Mouse (Mus musculus): ENCODE measurements around the gene Gdf2. TPM values are rescaled to one million over a fixed set of nuclear protein-coding genes. Genes with fewer than 3 reads are reported as not detected.
A peak's percentile ranks its signal among the peaks of the same experiment; 100 is the strongest.

Gdf2 gene
- polyA plus RNA-seq, 1 experiment from 2014 or later: not detected

DNA sequence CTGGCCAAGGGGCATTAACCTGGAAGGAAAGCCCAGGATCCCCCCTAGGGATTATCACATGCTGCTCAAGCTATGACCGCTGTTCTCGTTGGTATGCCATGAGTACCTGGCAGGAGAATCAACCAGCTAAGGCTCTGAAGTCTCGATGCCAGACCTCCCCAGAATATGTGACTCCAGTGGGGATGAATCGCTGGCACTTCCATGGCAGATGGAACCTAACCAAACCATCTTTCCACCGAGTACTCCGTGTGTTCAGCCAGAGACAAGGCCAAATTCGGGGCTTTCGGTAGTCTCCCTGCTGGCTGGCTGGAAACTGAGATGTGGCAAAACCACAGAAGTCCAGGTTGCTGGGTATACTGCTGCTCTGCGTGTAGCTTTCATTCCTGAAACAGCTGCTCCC, 26.6 kb upstream of the Gdf2 start:
- DNase-seq (ENCODE audit: low spot score) (no peak), ATAC-seq (replicated peaks; ENCODE audit: insufficient number of reproducible peaks, low FRiP score, low TSS enrichment, low read depth) (no peak)
- Histone ChIP-seq H3K4me1 (ENCODE audit: control insufficient read depth, insufficient read depth, low read length) (no peaks in the 10 kb centered on the region), H3K9me3 (replicated peaks; ENCODE audit: control insufficient read depth, low read length) (no peaks in the 10 kb centered on the region), H3K9ac (replicated peaks; ENCODE audit: low read length) (no peak overlapping the region), H3K4me3 (ENCODE audit: low read depth, low read length) (no peak overlapping the region), H3K4me2 (ENCODE audit: low read depth, low read length) (no peak overlapping the region), H3K27ac (replicated peaks; ENCODE audit: low read depth, low read length) (no peak overlapping the region), H3K27me3 (ENCODE audit: control insufficient read depth, insufficient read depth, low read length) (no peaks in the 10 kb centered on the region), H3K36me3 (replicated peaks; ENCODE audit: control insufficient read depth, insufficient read depth, low read depth, low read length) (no peaks in the 10 kb centered on the region)
- 87% methylated on average over 9 of the region's 9 CpGs for WGBS

DNA sequence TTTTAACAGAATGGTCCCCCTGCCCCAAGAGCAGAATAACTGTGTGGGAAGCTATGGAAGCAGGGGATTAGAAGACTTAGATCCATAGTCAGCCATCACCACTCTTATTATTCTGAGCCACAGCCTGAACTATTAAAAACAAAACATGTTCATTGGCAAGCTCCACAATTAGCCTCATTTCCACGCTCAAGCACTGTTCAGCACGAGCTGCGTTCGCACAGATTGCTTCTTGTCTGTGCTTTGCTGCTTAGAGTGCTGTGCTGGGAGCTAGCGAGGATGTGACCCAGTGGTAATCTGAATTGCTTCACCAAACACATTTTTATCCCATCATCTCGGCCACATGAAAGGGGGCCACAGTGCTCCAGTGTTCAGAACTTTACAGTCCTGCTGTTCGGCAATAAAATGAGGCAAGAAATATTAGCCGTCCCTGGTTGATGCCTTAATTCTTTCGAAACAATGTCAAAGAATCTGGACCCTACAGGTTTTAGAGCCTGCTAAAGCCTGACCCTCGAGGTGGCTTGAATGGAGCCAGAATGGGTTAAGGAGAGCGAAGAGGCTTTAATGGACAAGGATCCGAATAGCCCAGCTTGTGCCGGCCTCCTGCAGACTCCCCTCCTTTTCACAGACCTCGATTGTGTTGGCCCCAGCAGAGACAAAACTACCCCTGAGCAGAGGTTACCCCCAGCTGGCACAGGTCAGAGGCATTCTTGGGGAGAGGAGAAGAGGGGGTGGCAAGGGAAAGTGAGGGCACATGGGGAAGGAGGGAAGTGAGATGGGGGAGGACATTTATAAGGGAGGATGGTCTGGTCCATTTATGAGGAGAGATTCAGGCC, 19.9 kb upstream of the Gdf2 start:
- no peaks in the 10 kb centered on the region for H3K9me3 ChIP-seq (replicated peaks; ENCODE audit: control insufficient read depth, low read length)
- ATAC-seq (replicated peaks; ENCODE audit: insufficient number of reproducible peaks, low FRiP score, low TSS enrichment, low read depth) (no peak), DNase-seq (ENCODE audit: low spot score) (no peak)
- H3K27ac ChIP-seq (replicated peaks; ENCODE audit: low read depth, low read length): no peak overlapping the region
- H3K4me3 ChIP-seq (ENCODE audit: low read depth, low read length): no peak overlapping the region
- no peak overlapping the region for H3K4me2 ChIP-seq (ENCODE audit: low read depth, low read length)
- no peak overlapping the region for H3K9ac ChIP-seq (replicated peaks; ENCODE audit: low read length)
- H3K36me3 ChIP-seq (replicated peaks; ENCODE audit: control insufficient read depth, insufficient read depth, low read depth, low read length): no peaks in the 10 kb centered on the region
- H3K27me3 ChIP-seq (ENCODE audit: control insufficient read depth, insufficient read depth, low read length): peaks cover 35% of the 10 kb centered on the region
- H3K4me1 ChIP-seq (ENCODE audit: control insufficient read depth, insufficient read depth, low read length): peaks cover 3% of the 10 kb centered on the region; the same call in 1 of the 2 replicates
- whole genome bisulfite sequencing: 23% methylated on average over 14 of the region's 14 CpGs

DNA sequence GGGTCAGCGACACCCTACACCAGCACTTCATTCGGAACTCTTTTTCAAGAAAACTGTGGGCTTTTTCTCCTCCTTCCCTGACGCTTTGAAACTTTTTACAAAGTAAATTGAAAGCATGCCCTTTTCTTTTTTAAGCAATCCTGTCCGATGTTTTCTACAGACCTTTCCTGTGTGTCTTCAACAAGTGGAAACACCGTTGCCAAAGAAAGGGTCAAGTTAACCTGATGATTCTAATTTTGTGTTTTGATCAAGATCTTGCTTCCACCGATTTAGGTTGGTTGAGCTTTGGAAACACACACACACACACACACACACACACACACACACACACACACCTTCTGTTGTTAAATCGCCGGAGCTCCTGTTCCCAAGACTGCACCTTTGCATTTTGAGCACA, 18.1 kb upstream of the Gdf2 start:
- Histone ChIP-seq H3K9me3 (replicated peaks; ENCODE audit: control insufficient read depth, low read length) (no peaks in the 10 kb centered on the region), H3K4me1 (ENCODE audit: control insufficient read depth, insufficient read depth, low read length) (peaks cover 3% of the 10 kb centered on the region; the same call in 1 of the 2 replicates), H3K9ac (replicated peaks; ENCODE audit: low read length) (no peak overlapping the region), H3K4me3 (ENCODE audit: low read depth, low read length) (peak overlapping the region; percentile 58), H3K4me2 (ENCODE audit: low read depth, low read length) (peak overlapping the region; percentile 98), H3K36me3 (replicated peaks; ENCODE audit: control insufficient read depth, insufficient read depth, low read depth, low read length) (no peaks in the 10 kb centered on the region), H3K27ac (replicated peaks; ENCODE audit: low read depth, low read length) (no peak overlapping the region), H3K27me3 (ENCODE audit: control insufficient read depth, insufficient read depth, low read length) (peaks cover 35% of the 10 kb centered on the region)
- ATAC-seq (replicated peaks; ENCODE audit: insufficient number of reproducible peaks, low FRiP score, low TSS enrichment, low read depth) (no peak), DNase-seq (ENCODE audit: low spot score) (no peak)
- WGBS: 3% methylated on average over 8 of the region's 8 CpGs

DNA sequence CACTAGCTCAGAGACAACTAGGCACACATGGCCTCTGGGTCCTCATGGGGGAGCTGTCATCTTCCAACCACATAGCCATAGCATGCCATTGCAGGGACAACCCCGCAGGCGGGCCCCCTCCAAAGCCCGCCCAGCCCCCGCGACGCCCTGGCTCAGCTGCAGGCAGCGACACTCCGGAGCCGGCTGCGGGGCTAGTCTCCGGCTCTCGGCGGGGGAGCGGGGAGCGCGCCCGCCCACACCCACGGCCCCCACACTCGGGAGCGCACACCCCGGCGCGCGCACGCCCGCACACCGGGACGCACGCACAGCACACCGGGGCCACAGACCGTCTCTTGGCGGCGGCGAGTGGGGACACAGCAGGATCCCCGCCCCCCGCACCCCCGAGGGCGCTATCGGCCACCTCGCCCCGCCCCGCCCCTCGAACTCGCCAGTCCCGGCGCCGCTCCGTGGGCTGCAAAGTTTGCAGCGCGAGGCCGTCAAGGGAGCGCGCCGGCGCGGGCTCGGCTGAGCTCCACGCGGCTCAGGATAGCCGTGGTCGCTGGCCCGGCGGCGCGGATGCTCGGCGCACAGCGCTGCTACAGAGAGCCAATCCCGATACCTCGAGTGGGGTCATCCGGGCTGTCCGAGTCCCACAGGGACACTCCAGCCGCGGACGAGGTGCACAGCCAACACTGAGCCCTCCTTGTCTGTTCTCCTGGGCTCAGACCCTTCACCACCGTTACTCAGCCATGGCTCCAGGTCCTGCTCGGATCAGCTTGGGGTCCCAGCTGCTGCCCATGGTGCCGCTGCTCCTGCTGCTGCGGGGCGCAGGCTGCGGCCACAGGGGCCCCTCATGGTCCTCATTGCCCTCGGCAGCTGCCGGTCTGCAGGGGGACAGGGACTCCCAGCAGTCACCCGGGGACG, 17.4 kb upstream of the Gdf2 start, which contains the start of gene Gdf10:
Gene Gdf10, plus strand, starts transcription at position 420 of the 903 bp plus-strand sequence.
- H3K36me3 ChIP-seq (replicated peaks; ENCODE audit: control insufficient read depth, insufficient read depth, low read depth, low read length): no peaks in the 10 kb centered on the region
- H3K9ac ChIP-seq (replicated peaks; ENCODE audit: low read length): peak within 1 kb of the TSS; percentile 65
- peak within 1 kb of the TSS; percentile 58 for H3K4me3 ChIP-seq (ENCODE audit: low read depth, low read length)
- DNase-seq (ENCODE audit: low spot score) (peak; percentile 52), ATAC-seq (replicated peaks; ENCODE audit: insufficient number of reproducible peaks, low FRiP score, low TSS enrichment, low read depth) (peak; percentile 67)
- no peaks in the 10 kb centered on the region for H3K9me3 ChIP-seq (replicated peaks; ENCODE audit: control insufficient read depth, low read length)
- H3K27ac ChIP-seq (replicated peaks; ENCODE audit: low read depth, low read length): no peak within 1 kb of the TSS
- H3K4me1 ChIP-seq (ENCODE audit: control insufficient read depth, insufficient read depth, low read length): peaks cover 3% of the 10 kb centered on the region; the same call in 1 of the 2 replicates
- peak within 1 kb of the TSS; percentile 98 for H3K4me2 ChIP-seq (ENCODE audit: low read depth, low read length)
- peaks cover 37% of the 10 kb centered on the region for H3K27me3 ChIP-seq (ENCODE audit: control insufficient read depth, insufficient read depth, low read length)
- 1% methylated on average over 60 of the region's 85 CpGs for WGBS

DNA sequence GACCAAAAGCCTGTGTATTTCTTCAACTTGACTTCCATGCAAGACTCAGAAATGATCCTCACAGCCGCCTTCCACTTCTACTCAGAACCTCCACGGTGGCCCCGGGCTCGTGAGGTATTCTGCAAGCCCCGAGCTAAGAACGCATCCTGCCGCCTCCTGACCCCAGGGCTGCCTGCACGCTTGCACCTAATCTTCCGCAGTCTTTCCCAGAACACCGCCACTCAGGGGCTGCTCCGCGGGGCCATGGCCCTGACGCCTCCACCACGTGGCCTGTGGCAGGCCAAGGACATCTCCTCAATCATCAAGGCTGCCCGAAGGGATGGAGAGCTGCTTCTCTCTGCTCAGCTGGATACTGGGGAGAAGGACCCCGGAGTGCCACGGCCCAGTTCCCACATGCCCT, 9.0 kb upstream of the Gdf2 start:
- WGBS: 55% methylated on average over 17 of the region's 17 CpGs
- Histone ChIP-seq H3K27ac (replicated peaks; ENCODE audit: low read depth, low read length) (no peak overlapping the region), H3K4me2 (ENCODE audit: low read depth, low read length) (no peak overlapping the region), H3K9ac (replicated peaks; ENCODE audit: low read length) (no peak overlapping the region), H3K4me3 (ENCODE audit: low read depth, low read length) (no peak overlapping the region), H3K9me3 (replicated peaks; ENCODE audit: control insufficient read depth, low read length) (no peaks in the 10 kb centered on the region), H3K4me1 (ENCODE audit: control insufficient read depth, insufficient read depth, low read length) (no peaks in the 10 kb centered on the region), H3K36me3 (replicated peaks; ENCODE audit: control insufficient read depth, insufficient read depth, low read depth, low read length) (no peaks in the 10 kb centered on the region), H3K27me3 (ENCODE audit: control insufficient read depth, insufficient read depth, low read length) (peaks cover 2% of the 10 kb centered on the region; the same call in 1 of the 2 replicates)
- no peak for DNase-seq (ENCODE audit: low spot score)
- 0 out of 2 replicates have a peak, but pooled peaks have one; percentile 35 for ATAC-seq (replicated peaks; ENCODE audit: insufficient number of reproducible peaks, low FRiP score, low TSS enrichment, low read depth)

DNA sequence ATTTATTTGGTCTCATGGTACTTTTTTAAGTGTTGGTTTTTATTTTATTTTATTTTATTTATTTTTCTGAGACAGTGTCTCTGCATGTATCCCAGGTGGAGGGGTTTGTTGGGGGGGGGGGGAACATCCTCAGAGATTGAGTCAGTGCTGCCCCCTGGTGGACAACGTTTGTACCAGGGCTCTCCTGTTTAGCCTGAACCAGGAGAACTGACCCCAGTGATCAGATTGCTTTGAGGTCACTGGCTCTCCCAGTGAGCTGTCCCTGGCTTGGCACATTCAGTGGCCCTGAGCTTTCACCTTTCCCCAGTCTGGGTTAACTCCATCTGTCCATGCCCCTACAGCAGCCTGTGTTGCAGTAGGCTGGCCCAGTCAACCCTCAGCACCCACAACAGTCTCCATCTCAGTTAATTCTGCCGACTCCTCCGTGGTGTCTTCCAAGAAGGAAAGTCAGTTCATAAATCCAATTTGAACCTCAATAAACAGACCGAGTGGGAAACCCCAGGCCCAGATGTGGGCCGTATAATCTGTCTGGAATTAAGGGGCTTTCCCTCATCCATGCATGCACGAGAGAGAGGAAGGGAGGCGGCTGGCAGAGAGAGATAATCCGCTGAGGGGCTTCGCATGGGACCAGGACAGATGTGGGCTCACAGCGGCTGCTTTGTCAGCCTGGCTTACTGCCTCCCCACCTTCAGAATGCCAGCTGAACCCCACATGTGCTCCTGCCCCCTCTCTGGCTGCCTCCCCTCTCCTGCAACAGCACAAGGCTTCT, 7.7 kb upstream of the Gdf2 start:
- ATAC-seq (replicated peaks; ENCODE audit: insufficient number of reproducible peaks, low FRiP score, low TSS enrichment, low read depth): no peak; the same call in 1 of the 2 replicates
- H3K9ac ChIP-seq (replicated peaks; ENCODE audit: low read length): no peak overlapping the region

DNA sequence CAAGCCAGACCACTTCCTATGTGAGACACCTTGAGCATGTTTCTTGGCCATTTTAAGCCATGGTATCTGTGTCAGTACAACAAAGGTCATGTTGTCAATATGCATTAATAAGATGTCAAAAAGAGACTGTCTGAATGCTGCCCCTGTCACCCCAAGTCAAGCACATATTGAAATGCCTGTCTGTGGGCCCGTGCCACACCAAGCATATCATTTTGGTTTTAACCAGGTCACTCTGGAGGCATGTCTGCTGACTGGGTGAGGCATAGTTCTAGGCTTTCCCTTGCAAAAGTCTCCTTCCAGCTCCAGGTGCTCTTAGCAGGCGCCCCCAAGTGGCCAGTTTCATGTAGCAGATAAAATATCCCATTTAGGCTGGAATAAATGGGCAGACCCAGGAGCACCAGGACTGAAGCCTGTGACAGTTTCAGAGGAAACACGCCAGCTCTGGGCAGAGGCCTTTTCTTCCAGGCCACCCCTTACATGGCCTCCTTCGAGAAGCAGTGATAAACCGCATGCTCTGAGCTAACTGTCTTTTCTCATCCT, 7.0 kb upstream of the Gdf2 start:
- ATAC-seq (replicated peaks; ENCODE audit: insufficient number of reproducible peaks, low FRiP score, low TSS enrichment, low read depth) (no peak), DNase-seq (ENCODE audit: low spot score) (peak; percentile 76)
- Histone ChIP-seq H3K4me1 (ENCODE audit: control insufficient read depth, insufficient read depth, low read length) (no peaks in the 10 kb centered on the region), H3K9me3 (replicated peaks; ENCODE audit: control insufficient read depth, low read length) (no peaks in the 10 kb centered on the region), H3K27me3 (ENCODE audit: control insufficient read depth, insufficient read depth, low read length) (no peaks in the 10 kb centered on the region), H3K4me2 (ENCODE audit: low read depth, low read length) (no peak overlapping the region), H3K4me3 (ENCODE audit: low read depth, low read length) (no peak overlapping the region), H3K27ac (replicated peaks; ENCODE audit: low read depth, low read length) (no peak overlapping the region), H3K36me3 (replicated peaks; ENCODE audit: control insufficient read depth, insufficient read depth, low read depth, low read length) (no peaks in the 10 kb centered on the region), H3K9ac (replicated peaks; ENCODE audit: low read length) (no peak overlapping the region)
- WGBS: 40% methylated on average over 5 of the region's 5 CpGs

More for the DNA sequence above, 7.7 kb upstream of the Gdf2 start:
- DNase-seq (ENCODE audit: low spot score): peak; percentile 69
- H3K9me3 ChIP-seq (replicated peaks; ENCODE audit: control insufficient read depth, low read length): no peaks in the 10 kb centered on the region
- H3K36me3 ChIP-seq (replicated peaks; ENCODE audit: control insufficient read depth, insufficient read depth, low read depth, low read length): no peaks in the 10 kb centered on the region
- 62% methylated on average over 10 of the region's 10 CpGs for WGBS
- no peak overlapping the region for H3K27ac ChIP-seq (replicated peaks; ENCODE audit: low read depth, low read length)
- no peak overlapping the region for H3K4me2 ChIP-seq (ENCODE audit: low read depth, low read length)
- H3K27me3 ChIP-seq (ENCODE audit: control insufficient read depth, insufficient read depth, low read length): no peaks in the 10 kb centered on the region; the same call in 1 of the 2 replicates
- no peaks in the 10 kb centered on the region for H3K4me1 ChIP-seq (ENCODE audit: control insufficient read depth, insufficient read depth, low read length)
- H3K4me3 ChIP-seq (ENCODE audit: low read depth, low read length): no peak overlapping the region

Data from embryonic facial prominence, embryonic 11.5 days (tissue).